Mouse (Mus musculus) adrenal gland, adult 18-20 months (tissue): ENCODE measurements around the gene Zbtb20. TPM values are rescaled to one million over a fixed set of nuclear protein-coding genes. Genes with fewer than 3 reads are reported as not detected.

ENCODE experiments used
- DNase-seq, 2 experiments: peaks; one replicate each; pipeline ENCODE4 v3.0.0; 2021 to 2022; ENCODE audit warnings: low spot score in 2 of 2
- total RNA-seq, 2 experiments: library from RNA; stranded (reverse); gene quantifications; 1 replicate in 1 of 2; 2 replicates in 1 of 2; pipeline ENCODE4 v1.2.3; 2021

The Zbtb20 gene
- total RNA-seq, 2 experiments from 2014 or later: 101 to 109 TPM

- no peak for DNase-seq
Observed at GRCm38 (mm10) chr16:43471060-43471459, 595.4 kb downstream of the Zbtb20 start.

DNA sequence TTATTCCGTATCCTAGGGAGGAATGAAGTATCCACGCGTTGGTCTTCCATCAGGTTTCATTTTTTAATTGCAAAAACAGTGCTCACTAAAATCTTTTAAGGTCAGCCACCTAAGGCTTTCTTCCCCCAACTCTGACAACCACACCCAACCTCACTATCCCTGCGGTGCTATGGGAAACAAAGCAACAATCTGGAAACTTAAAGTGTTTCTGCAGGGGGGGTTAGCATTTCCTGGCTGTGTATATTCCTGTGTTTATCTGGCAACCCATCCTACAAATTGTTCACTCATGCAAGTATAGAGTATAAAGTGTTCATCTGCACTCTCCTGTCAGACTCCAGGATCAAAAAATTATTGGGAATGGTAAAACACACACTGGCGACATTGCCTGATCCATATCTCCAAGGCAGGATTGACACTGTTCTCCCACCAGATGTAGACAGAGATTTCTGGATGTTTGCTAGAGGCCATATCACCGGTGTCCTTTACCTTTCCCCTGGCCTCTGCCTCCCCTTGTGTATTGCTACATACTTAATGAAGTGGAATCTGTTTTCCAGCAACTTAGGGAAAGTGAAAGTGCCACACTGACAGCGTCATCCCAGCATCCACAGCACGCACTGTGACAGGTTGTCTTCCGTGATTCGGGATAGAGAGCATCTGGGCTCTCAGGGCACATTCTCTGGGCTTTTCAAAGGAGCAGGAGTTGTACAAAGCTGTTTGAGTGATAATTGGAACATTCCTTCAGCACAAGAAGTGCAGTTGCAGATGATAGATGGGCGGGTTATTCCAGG, 599.5 kb downstream of the Zbtb20 start:
- DNase-seq: no peak

- no peak for DNase-seq
Observed at GRCm38 (mm10) chr16:43476921-43477320, 601.2 kb downstream of the Zbtb20 start.

DNA sequence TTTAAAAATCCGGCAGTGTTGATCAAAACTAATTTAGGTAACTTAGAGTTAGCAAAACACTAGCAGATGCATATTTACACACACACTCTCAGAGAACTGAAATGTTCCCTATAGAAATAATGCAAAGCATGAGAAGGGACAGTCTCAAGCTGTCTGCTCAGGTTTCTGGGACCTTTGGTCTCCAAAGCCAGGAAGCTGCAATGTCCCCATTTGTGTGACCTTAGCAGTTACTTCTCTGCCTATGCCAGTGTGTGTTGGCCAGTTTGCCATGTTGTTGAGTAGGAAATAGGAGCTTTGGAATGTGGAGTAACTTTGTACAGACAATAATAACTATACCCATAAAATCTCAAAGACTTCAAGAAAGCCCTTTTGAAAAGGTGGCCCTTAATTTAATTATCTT, 602.7 kb downstream of the Zbtb20 start:
- no peak for DNase-seq

DNA sequence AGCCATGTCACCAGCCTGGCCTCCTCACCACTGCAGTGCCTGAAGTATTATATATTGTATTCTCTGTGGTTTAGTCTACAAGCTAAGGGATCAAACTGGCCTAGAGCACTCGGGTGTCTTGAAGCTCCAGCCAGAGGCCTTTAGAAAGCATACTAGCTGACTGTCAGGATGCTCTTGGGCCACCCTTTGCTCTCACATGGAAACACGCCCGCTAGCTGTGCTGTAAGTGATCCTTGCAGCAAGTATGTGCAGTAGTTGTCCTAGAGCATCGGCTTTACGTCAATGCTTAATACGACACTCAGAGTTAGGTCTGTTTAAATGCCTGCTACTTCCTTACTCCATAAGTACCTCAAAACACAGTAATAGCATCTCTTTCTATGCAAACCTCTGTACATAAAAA, 604.9 kb downstream of the Zbtb20 start:
- DNase-seq: no peak

DNA sequence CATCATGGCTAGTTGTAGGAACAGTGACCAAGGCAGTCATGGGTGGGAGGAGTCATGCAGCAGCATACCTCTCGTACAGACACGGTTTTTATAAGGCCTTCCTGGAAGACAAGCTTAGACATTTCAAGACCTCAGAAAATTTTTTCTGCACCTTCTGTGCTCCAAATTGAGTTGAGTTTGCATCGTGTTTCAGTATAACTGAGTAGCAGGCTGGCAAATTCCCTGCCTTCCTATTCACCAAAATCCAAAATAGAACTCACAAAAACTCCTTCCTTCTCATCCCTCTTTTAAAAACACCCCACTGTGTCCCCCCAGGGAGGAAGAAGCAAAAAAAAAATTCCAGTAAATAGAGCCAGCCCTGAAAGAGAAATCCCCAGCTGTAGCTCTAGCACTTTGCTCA, 606.4 kb downstream of the Zbtb20 start:
- DNase-seq: no peak

GRCm38 (mm10) chr16:43482738-43483137, 607.1 kb downstream of the Zbtb20 start:
- no peak for DNase-seq

DNA sequence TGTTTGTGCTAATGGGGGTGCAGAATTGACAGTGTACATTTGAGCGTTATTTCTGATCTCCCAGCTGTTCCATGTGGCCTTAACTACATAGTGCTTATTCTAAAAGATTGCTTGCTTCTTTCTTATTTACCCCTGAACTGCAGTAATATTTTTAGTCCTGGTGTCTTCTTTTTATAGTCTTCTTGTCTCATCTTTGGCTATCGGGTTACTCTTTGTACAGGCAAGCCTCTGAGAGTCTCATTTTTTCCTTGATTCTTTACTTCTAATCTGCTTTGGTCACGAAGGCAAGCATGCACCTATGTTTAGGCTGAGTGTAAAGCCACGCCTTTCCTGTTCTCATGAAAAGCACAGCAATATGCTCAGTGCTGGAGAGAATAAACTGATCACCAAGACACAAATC, 608.7 kb downstream of the Zbtb20 start:
- DNase-seq: no peak

- no peak for DNase-seq
Observed at GRCm38 (mm10) chr16:43489362-43489761, 613.7 kb downstream of the Zbtb20 start.

DNA sequence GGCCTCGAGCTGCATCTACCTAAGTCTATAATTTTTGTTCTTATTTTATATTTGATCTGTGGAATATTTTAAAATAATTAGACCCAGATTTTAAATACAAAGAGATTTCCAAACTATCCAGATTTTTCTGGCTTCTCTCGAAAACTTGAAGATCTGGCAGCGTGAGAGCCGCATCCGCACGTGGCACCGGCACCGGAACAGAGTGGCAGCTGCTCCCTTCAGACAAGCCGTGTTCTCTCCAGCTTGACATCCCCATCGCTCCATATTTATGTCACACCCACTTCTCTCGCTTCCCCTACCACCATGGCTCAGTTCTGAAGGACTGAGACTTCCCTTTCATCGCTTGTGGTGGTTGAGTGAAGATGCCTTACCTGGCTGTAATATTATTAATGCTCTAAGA, 614.3 kb downstream of the Zbtb20 start:
- no peak for DNase-seq

DNA sequence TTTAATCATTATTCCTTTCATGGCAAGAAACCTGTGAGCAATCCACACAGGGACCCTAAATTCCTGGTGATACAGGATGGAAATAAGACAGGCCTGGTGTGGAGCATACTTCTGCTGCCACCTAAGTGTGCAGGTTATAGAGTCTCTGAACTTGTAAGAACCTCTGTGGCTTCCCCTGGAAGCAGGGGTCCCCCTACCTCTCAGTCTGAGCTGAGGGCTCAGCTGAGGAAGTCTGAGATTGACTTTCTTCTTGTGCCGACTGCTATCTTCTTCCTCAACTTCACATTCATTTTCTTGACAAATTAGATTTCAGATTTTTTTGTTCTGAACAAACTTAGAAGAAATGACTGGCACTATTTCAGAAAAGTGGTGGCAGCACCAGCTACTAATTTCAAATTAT, 617.2 kb downstream of the Zbtb20 start:
- no peak for DNase-seq

GRCm38 (mm10) chr16:43493596-43494385, 618.1 kb downstream of the Zbtb20 start:
- DNase-seq: no peak

DNA sequence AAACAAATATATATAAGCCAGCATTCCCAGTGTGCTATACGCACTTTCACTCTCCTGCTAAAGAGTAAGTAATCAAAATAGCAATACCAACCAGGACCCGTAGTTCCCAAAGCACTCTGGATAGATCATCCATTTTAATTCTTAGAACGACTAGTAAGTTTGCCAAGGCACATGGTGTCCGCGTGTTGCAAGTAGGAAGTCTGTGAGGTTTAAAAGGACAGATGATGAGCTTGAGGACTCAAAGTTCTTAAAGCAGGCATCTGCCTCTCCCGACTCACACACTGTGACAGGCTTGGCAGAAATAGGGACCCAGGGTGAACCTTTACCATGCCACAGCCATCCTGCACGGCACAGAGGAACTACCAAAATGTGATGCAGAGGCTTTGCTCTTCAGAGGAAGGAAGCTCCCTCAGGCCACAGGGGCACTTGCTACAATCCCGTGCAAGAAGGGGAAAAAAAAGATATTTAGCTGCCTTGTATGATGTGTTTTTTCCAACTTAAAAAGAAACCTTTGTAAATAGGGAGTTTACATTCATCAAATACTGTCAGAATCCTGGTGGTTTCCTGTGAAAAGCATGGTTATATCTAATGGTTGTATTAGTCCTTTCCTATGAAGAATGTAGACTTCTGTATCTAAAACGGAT, 619.6 kb downstream of the Zbtb20 start:
- no peak for DNase-seq

DNA sequence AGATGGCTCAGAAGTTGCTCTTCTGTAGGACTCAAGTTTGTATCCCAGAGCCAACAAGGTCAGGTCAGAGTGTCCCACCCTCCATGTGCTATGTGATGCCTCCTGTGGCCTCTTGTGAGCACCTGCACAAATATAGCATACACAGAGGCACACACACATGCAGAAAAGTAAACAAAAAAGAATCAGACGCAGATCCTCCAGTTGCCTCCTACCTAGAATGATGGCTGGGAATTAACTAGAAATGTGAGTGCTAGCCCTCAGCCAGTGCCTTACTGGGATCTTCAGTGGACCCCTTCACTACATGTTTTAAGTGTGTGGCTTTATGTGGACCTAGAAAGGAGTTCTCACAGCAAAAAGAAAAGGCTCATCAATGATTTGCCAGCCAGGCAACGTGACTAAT, 621.4 kb downstream of the Zbtb20 start:
- DNase-seq: no peak

GRCm38 (mm10) chr16:43500132-43500853, 624.6 kb downstream of the Zbtb20 start:
- DNase-seq: no peak

DNA sequence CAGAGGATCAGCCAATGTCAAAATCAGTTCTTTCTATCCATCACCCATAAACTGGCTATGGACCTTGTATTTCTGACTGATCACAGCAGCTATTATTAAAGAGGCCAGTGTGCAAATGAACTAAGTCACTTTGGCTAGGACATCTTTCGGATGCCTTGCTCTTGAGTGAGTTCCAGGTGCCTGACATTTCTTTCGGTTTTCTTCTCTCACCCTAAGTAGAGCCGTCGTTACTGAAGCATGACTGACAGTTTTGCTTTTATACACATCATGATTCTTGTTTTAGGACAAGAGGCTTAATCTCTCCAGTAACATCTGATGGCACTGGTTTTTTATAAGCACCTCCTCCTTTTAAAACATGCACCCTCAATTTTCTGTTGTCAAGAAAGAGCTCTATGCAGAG, 625.6 kb downstream of the Zbtb20 start:
- DNase-seq: no peak

- DNase-seq: no peak
Observed at GRCm38 (mm10) chr16:43502339-43503009, 626.8 kb downstream of the Zbtb20 start.

DNA sequence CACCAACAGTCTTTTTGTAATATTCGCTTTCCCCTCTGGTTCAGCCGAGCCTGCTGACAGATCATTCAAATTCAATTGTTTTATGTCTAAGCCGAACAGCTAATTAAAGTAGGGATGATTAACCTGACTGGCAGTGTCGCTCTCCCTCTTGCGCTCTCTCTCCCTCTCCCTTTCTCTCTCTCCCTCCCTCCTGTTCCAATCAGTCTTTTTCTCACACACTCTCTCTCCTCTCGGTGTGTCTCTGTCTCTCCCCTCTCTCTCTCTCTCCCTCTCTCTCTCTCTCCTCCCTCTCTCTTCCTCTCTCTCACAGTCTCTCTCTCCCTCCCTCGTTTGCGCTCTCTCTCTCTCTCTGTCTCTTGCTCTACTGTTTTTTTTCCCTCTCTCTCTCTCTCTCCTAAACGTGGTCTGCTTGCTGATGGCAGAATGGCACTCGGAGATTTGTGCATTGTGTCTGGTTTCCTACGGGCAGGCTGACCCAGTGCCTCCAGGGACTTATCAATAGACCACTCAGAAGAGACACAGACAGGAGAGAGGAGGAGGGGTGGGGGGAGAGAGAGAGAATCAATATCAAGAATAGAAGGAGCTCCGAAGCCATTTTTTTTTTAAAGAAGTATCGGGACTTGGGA, 627.4 kb downstream of the Zbtb20 start:
- DNase-seq: no peak

DNA sequence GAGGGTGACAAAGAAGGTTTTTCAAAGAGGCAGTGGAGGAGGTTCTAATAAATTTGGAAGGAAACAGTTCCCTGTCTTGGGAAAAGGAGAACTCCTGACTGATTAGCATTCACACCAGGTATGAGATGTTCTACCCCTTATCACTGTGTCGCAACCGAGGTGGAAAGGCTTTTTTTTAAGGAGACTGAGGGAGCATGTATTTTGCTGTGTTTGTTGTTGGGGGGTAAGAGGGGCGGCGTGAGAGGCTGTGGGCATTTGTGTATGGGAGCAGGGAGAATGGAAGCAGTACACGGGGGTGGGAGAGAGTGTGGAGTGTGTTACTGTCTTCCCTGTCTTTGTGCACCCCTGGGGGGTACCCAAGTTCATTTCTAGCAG, 627.9 kb downstream of the Zbtb20 start:
- DNase-seq: no peak

- peak; percentile 58 to 65 for DNase-seq
Observed at GRCm38 (mm10) chr16:43504151-43504550, 628.5 kb downstream of the Zbtb20 start.
